Mouse (Mus musculus) CD8-positive naive resting alpha-beta T cell, adult 57 days (primary cell): ENCODE data around the gene Ermp1. TPM values are rescaled to one million over a fixed set of nuclear protein-coding genes. Genes with fewer than 3 reads are reported as not detected.

Source experiments
- total RNA-seq: library from RNA; stranded (reverse); gene quantifications from one replicate; pipeline ENCODE4 v1.2.4, GENCODE M21; 2023

Gene Ermp1
- total RNA-seq, result 20.0 TPM

GRCm38 (mm10) chr19:29647651-29648549 is at the start of gene Ermp1:
Ermp1 (minus strand) TSS chr19:29648415.

GRCm38 (mm10) chr19:29697245-29697874 is 49.1 kb upstream of the Ermp1 start, which contains the start of gene Mlana:
Mlana (plus strand) TSS chr19:29697824.

Other genes with a start within 250 kb of the Ermp1 start
- 0.61 TPM for gene Pdcd1lg2, start 237.5 kb downstream of the Ermp1 start, total RNA-seq
- 29.8 TPM for gene Ric1, start 126.1 kb downstream of the Ermp1 start, total RNA-seq
- not detected for gene Mlana, start 49.4 kb upstream of the Ermp1 start, total RNA-seq
- gene 9930021J03Rik, start 157.6 kb upstream of the Ermp1 start, total RNA-seq, result 27.1 TPM
- gene Ranbp6, start 164.6 kb upstream of the Ermp1 start, total RNA-seq, result 17.0 TPM